Mouse (Mus musculus) urinary bladder, postnatal 14 days (tissue): ENCODE measurements at regions not wholly inside any gene's neighbourhood (a gene's known extent, or its start where the extent isn't known, plus 50 kb on each side); places are given as distances from the start of the nearest gene placed in this dataset.
A peak's percentile ranks its signal among the peaks of the same experiment; 100 is the strongest.

Source experiments
- DNase-seq: peaks from one replicate; pipeline ENCODE4 v3.0.0; 2021; ENCODE audit warnings: low spot score

- DNase-seq, result peak; percentile 45
Observed at GRCm38 (mm10) chr4:95105424-95105823, 53.4 kb upstream of the Jun start.

DNA sequence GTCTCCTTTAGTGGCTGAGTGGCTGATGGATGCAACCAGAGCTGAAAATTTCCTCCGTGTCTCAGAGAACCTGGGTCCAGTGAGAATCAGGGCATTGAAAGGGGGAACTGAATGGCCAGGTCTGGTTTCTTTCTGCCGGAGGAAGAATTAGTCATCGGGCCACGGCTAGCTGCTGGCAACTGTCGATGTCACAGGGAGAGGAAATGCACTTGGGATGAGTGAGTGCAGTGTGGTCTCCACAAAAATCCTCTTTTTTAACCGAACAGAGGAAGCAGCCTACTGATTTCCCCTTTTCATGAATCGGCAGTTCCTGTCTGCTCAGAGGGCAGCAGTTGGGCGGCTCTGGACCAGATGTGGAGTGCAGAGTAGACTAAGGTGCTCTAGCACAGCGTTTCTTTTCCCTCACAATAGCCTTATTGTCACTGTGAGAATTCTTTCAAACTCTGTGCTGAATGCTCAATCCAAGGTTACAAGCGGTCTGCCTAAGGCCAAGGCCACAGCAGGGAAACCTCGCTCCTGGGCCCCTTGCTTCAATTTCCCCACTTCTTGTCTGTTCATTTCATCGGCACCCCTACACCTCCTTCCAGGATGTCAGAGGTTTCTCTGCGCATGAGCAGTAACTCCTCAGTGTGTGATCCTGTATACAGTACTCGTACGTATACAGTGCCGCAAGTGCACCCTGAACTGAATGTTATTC, 54.1 kb upstream of the Jun start:
- DNase-seq, result peak; percentile 28

DNA sequence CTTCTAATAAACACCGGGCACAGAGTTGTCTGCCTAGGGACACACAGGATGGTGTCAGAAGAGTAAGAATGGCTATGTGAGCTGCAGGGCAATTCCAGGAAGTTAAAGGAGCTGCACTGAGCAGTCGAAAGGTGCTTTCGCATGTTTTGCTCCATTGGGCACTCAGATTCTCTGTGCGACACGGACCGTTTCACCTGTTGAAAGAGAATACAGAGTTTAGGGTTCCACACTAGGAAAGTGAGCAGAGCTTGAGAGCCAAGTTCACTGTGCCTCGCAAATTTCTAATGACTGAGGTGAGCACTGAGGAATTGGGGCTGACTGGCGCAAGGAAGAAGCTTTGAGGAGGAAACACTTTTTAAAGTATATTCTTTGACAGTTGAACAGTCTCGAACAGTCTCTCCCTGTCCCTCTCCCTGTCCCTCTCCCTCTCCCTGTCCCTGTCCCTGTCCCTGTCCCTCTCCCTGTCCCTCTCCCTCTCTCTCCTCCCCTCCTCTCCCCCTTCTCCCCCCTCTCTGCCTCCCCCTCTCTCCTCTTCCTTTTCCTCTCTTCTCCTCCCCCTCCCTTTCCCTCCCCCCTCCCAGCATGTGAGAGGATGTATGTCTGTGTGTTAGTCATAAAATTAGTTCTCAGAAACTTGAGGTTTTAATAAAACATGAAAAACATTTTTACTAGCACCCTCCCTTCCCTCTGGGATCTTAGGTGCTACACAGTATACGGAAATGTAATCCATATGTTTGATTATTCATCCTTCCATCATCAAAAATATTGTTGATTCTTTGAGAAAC, 55.1 kb upstream of the Jun start:
- DNase-seq, result no peak

DNA sequence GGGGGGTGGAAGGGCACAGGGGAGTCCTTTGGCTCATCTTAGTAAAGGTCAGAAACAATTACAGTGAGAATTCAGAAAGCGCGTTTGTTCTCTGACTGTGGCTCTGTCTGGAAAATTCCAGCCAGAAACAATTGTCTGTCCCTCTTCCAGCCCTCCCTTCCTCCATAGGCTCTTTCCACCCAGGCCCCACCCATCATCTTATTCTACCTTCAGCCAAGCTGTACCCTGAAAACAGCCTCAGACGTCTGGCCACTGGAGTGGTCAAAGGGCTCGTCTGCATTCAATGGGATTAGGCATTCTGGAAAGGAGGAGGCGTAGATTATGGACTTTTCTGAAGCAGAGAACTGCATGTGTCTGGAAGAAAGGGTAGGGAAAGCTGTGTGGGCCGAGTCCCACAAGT, 56.8 kb upstream of the Jun start:
- DNase-seq, result no peak

GRCm38 (mm10) chr4:95110828-95111227, 58.8 kb upstream of the Jun start:
- no peak for DNase-seq

- no peak for DNase-seq
Observed at GRCm38 (mm10) chr4:95117158-95117681, 65.2 kb upstream of the Jun start.

GRCm38 (mm10) chr4:95120876-95121275, 68.9 kb upstream of the Jun start:
- DNase-seq, result no peak

DNA sequence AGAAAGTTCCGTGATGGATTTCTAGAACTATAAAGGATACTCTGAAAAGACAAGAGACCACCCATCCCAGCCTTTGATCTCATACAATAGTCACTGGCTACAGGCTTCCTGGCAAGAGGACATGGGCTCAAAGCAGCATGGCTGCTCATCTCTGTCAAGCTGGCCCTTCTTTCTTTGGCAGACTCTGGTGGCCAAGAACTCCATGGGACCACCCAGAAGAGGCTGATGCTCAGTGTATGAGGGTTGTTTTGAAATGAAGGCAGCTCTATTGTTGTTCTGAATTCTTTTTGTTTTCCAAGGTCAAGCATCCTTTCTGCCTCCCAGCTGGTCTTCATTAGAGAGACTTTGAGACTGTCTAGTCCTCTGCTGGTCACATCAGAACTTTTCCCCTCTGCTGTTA, 73.3 kb upstream of the Jun start:
- DNase-seq, result no peak

DNA sequence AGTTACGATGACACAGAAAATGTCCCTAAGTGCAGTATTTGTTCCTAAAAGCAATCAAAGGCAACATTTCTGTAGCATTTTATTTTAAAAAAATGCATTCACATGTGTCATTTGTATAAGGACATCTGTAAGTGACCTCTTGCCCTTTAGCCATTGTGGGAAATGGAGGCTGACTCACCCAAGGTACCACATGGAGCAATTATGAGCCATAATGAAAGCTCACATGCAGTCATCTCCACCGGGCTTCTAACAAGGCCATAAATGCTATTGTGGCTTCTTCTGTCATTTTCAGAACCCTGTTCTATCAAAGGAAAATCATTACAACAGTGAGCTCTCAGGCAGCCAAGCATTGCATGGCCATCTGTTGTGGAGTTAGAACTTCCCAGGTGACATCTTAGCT, 75.9 kb upstream of the Jun start:
- DNase-seq, result no peak

DNA sequence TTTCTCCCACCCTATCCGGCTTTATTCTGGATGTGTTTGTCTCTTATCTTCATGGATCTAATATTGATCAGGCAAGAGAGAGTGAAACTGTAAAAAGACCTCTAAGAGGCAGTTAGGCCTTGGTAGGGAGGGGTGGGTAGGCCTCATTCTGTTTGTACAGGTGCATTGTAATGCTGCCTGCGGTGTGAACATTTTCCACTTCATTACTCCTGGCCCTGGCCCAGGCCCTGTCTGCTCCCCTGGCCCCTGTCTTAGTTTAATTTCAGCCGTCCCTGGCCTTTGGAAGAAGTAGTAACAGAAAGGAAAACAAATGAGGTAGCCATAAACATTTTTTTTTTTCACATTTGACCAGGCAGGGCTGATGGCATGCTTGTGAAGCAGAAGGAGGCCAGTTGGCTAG, 81.8 kb upstream of the Jun start:
- DNase-seq, result no peak

DNA sequence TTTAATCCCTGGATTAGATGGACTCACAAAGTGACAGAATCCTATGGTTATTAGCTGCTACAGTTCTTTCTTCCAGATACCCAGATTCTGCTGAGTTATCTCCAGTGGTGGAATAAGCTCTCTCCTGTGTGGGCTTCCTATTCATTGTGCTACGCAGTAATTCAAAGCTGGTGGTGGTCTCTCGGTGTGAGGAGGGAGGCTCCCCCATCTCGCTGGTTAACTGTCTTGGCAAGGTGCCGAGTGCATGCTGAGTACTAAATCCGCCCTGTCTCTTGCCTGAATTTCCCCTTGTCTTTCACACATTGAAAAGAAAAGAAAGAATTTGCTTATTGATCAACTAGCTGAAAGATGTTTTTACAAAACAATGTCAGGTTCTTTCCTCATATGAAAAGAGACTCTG, 82.6 kb upstream of the Jun start:
- DNase-seq, result no peak

GRCm38 (mm10) chr4:95137413-95138143, 85.6 kb upstream of the Jun start:
- no peak for DNase-seq

DNA sequence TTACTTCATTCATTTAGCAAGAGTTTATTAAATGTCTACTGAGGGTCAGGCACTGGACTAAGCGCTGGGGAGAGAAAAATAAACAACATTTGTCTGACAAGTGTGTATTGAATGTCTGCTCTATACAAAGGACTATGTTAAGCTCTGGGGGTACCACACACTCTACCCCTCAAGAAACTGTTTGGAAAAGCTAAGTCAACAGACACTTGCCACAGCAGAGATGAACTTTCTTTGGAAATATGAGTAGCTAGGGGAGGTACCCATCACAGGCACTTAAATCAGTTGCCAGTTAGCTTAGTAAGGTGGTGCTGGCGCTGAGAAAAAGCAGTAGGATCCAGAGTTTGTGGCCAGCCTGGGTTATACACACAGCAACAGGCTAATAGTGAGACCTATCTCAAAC, 86.7 kb upstream of the Jun start:
- no peak for DNase-seq

- DNase-seq, result no peak
Observed at GRCm38 (mm10) chr4:95141253-95141652, 89.2 kb upstream of the Jun start.

DNA sequence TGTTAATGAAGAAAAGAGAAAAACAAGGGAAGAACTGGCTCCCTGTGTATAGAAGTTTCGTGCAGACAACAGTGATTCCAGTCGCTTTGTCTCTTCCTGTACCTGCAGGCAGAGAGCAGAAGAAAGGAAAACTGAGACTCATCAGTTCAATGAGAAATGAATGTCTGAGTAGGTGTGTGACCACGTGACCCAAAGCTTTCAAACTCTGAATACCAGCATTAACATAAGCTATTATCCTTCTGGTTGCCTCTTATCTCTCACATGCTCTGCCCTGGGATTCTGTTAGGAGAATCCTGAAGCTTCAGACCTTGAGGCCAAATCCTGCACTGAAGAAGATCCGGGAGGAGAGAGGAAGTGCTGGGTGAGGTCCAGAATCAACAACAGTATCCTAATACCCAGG, 91.1 kb upstream of the Jun start:
- no peak for DNase-seq

GRCm38 (mm10) chr4:95143668-95144067, 91.6 kb upstream of the Jun start:
- DNase-seq, result peak; percentile 58

- no peak for DNase-seq
Observed at GRCm38 (mm10) chr4:95144440-95144839, 92.4 kb upstream of the Jun start.

DNA sequence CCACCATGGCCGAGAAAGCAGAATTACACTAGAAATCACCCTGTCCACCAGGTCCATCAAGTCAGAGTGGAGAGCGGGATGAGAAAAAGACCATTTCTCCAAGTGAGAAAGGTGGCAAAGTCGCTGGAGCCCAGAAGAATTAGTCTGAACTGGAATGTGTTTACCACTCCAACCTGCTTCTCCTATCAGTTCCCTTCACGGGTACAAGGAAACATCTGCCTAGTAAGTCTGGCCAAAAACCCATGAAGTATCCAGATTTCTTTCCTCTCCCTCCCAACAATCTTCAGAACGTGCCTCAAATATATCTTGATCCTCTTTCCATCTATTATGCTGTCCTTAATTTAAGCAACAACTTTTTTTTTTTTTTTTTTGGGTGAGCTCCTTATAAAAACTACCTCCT, 94.2 kb upstream of the Jun start:
- DNase-seq, result no peak

DNA sequence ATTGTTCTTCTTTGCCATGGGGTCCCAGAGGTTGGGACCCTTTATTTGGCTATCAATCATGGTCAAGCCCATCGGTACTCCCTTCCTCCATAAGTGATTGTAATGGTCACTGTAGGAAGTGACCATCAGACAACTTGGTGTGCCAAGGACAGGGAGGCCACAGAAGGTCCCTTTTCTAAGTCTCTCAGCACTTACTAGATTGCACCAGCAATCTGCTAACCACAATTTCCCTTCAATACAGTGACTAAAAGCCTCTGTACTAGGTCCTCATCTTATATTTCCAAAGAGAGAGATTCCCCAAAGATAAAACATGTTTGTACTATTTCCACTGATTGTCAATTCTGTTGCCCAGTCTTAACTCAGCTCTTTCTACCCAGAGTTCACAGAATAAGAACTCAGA, 96.6 kb upstream of the Jun start:
- no peak for DNase-seq

GRCm38 (mm10) chr4:95151678-95152077, 99.7 kb upstream of the Jun start:
- no peak for DNase-seq

- DNase-seq, result no peak
Observed at GRCm38 (mm10) chr4:95152431-95153115, 100.6 kb upstream of the Jun start.

DNA sequence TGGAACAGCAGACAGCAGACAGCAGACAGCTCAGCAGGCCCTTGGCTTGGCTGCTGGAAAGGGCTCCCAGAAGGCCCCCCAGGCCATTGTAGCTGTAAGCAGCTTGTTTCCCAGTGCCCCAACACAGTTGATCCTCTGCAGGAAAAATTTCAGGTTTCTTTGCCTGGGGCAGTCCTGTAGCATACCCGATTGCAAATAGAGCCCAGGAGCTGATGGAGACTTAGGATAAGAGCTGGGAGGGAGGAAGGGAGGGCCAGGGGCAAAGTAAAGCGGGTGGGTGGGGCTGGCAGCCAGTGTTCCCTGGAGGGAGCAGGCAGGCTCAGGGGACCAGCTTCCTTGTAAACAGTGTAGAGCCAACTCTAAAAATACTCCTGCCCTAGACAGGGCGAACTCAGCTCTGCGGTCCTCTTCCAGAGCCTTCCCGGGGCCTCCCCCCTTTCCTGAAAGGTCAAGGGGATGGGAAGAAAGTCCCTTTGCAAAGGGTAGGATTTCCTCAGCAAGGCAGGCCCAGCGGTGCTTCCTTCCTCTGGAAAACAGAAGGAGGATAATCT, 101.8 kb upstream of the Jun start:
- peak; percentile 69 for DNase-seq
